Mouse (Mus musculus): Measurements from ENCODE around the gene Nrxn1.

Nrxn1 gene

GRCm38 (mm10) chr17:90059320-90060111 lies 1033.4 kb downstream of the Nrxn1 start:
- no peak for DNase-seq

- DNase-seq: peak; percentile 88 to 93
Measured at GRCm38 (mm10) chr17:90054312-90054711, 1038.6 kb downstream of the Nrxn1 start.

GRCm38 (mm10) chr17:90039316-90039715 lies 1053.6 kb downstream of the Nrxn1 start:
- no peak for DNase-seq

GRCm38 (mm10) chr17:90032416-90032815 lies 1060.5 kb downstream of the Nrxn1 start:
- no peak for DNase-seq

- DNase-seq: no peak
Measured at GRCm38 (mm10) chr17:90016636-90017035, 1076.2 kb downstream of the Nrxn1 start.

GRCm38 (mm10) chr17:90011761-90012160 lies 1081.1 kb downstream of the Nrxn1 start:
- DNase-seq: no peak

GRCm38 (mm10) chr17:90007438-90008109 lies 1085.3 kb downstream of the Nrxn1 start:
- peak; percentile 74 to 78 for DNase-seq

- no peak for DNase-seq
Measured at GRCm38 (mm10) chr17:89990651-89991050, 1102.2 kb downstream of the Nrxn1 start.
